Mouse (Mus musculus) heart, postnatal 10 days (tissue): ENCODE results near the gene Pemt. TPM values are rescaled to one million over a fixed set of nuclear protein-coding genes. Genes with fewer than 3 reads are reported as not detected.
A peak's percentile ranks its signal among the peaks of the same experiment; 100 is the strongest.

ENCODE experiments used
- DNase-seq, 2 experiments: peaks; one replicate each; pipeline ENCODE4 v3.0.0; 2021
- intact Hi-C: fragments of 180-260 bp; cut with DNase I; formaldehyde crosslinking; loops from one replicate; pipeline ENCODE4 v1.15.1; 2025
- total RNA-seq, 2 experiments: library from RNA; stranded (reverse); gene quantifications; 2 replicates each; pipeline ENCODE4 v1.2.3; 2021

Gene Pemt
- total RNA-seq, 2 experiments from 2014 or later: 0.77 to 2.5 TPM

- DNase-seq: no peak
- intact Hi-C loops: no loop called here
These were observed 40.4 kb downstream of the Pemt start for GRCm38 (mm10) chr11:60005866-60006265.

- intact Hi-C loops: no loop called here
- no peak for DNase-seq
These were observed 41.6 kb downstream of the Pemt start for GRCm38 (mm10) chr11:60004716-60005115.

GRCm38 (mm10) chr11:60003811-60004210, 42.5 kb downstream of the Pemt start:
- intact Hi-C loops: no loop called here

GRCm38 (mm10) chr11:60001231-60001980, 44.9 kb downstream of the Pemt start:
- intact Hi-C loops: no loop called here
- no peak for DNase-seq

More at GRCm38 (mm10) chr11:60003811-60004210, 42.5 kb downstream of the Pemt start:
- DNase-seq: no peak

GRCm38 (mm10) chr11:59994318-59994717, 52.0 kb downstream of the Pemt start:
- no peak for DNase-seq
- intact Hi-C loops: no loop called here

- intact Hi-C loops: no loop called here
- peak in 1 of 2 experiments; percentile 22 for DNase-seq
These were observed 54.9 kb downstream of the Pemt start for GRCm38 (mm10) chr11:59991365-59991764.

- intact Hi-C loops: no loop called here
- no peak for DNase-seq
These were observed 56.9 kb downstream of the Pemt start for GRCm38 (mm10) chr11:59989406-59989805.

GRCm38 (mm10) chr11:59977831-59978230, 68.5 kb downstream of the Pemt start:
- no peak for DNase-seq
- intact Hi-C loops: no loop called here

- no peak for DNase-seq
- intact Hi-C loops: no loop called here
These were observed 71.0 kb downstream of the Pemt start for GRCm38 (mm10) chr11:59975241-59975640.

GRCm38 (mm10) chr11:59973389-59973788, 72.9 kb downstream of the Pemt start:
- intact Hi-C loops: no loop called here
- DNase-seq: no peak

GRCm38 (mm10) chr11:59971691-59972090, 74.6 kb downstream of the Pemt start:
- intact Hi-C loops: no loop called here

GRCm38 (mm10) chr11:59970780-59971179, 75.5 kb downstream of the Pemt start:
- intact Hi-C loops: no loop called here
- DNase-seq: no peak

More at GRCm38 (mm10) chr11:59971691-59972090, 74.6 kb downstream of the Pemt start:
- no peak for DNase-seq

GRCm38 (mm10) chr11:59967765-59968164, 78.5 kb downstream of the Pemt start:
- intact Hi-C loops: no loop called here
- no peak for DNase-seq

- intact Hi-C loops: no loop called here
- DNase-seq: no peak
These were observed 80.2 kb downstream of the Pemt start for GRCm38 (mm10) chr11:59966102-59966483.

GRCm38 (mm10) chr11:59965227-59966101, 80.8 kb downstream of the Pemt start:
- intact Hi-C loops: loop anchor here (1.0 to 2.0 kb wide), 4 partner anchors 62 to 111 kb away; no protein-coding TSS in a partner anchor
- DNase-seq: peak; percentile 88 to 90

GRCm38 (mm10) chr11:59964818-59965217, 81.5 kb downstream of the Pemt start, which contains the start of gene Rasd1:
Gene Rasd1, minus strand, starts transcription at chr11:59964944.
- intact Hi-C loops: loop anchor here (1.0 to 5.0 kb wide), 5 partner anchors 62 to 112 kb away; no protein-coding TSS in a partner anchor
- peak; percentile 83 to 87 for DNase-seq

- intact Hi-C loops: loop anchor here (2.0 to 5.0 kb wide), 2 partner anchors 62 to 113 kb away; no protein-coding TSS in a partner anchor
- peak; percentile 48 to 51 for DNase-seq
These were observed 82.0 kb downstream of the Pemt start for GRCm38 (mm10) chr11:59964163-59964758.

- intact Hi-C loops: loop anchor here (2.0 to 5.0 kb wide), 2 partner anchors 61 to 113 kb away; no protein-coding TSS in a partner anchor
- DNase-seq: peak in 1 of 2 experiments; percentile 38
These were observed 82.7 kb downstream of the Pemt start for GRCm38 (mm10) chr11:59963364-59964162.

- no peak for DNase-seq
- intact Hi-C loops: loop anchor here (5.0 kb wide), 1 partner anchor 60 kb away; no protein-coding TSS in a partner anchor
These were observed 83.7 kb downstream of the Pemt start for GRCm38 (mm10) chr11:59962590-59962989.
